Mouse (Mus musculus) midbrain, embryonic 15.5 days (tissue): ENCODE measurements around the gene Utp6. TPM values are rescaled to one million over a fixed set of nuclear protein-coding genes. Genes with fewer than 3 reads are reported as not detected.

Experiments
- ATAC-seq: fragments of 200-750 bp; cut with Nextera tagmentation; replicated peaks from 2 replicates; pipeline ENCODE4 v1.8.0; 2017; ENCODE audit warnings: moderate TSS enrichment
- H3K27ac ChIP-seq: fragments of 300-500 bp; sonication (generic); 2 replicates; pipeline ENCODE4 v1.5.1; 2015; ENCODE audit warnings: mild to moderate bottlenecking, inconsistent platforms
- H3K27me3 ChIP-seq: fragments of 300-500 bp; sonication (generic); replicated peaks from 2 replicates; pipeline ENCODE4 v1.6.1; 2015; ENCODE audit warnings: inconsistent platforms
- H3K36me3 ChIP-seq: fragments of 300-500 bp; sonication (generic); replicated peaks from 2 replicates; pipeline ENCODE4 v1.6.1; 2015; ENCODE audit warnings: inconsistent platforms
- H3K4me1 ChIP-seq: fragments of 300-500 bp; sonication (generic); 2 replicates; pipeline ENCODE4 v1.6.1; 2015; ENCODE audit warnings: inconsistent platforms
- H3K4me2 ChIP-seq: fragments of 300-500 bp; sonication (generic); 2 replicates; pipeline ENCODE4 v1.6.1; 2015; ENCODE audit warnings: inconsistent platforms, mild to moderate bottlenecking, moderate library complexity
- H3K4me3 ChIP-seq: fragments of 300-500 bp; sonication (generic); 2 replicates; pipeline ENCODE4 v1.5.1; 2015; ENCODE audit warnings: mild to moderate bottlenecking, inconsistent platforms
- H3K9ac ChIP-seq: fragments of 300-500 bp; sonication (generic); 2 replicates; pipeline ENCODE4 v1.6.1; 2015; ENCODE audit warnings: mild to moderate bottlenecking, inconsistent platforms
- H3K9me3 ChIP-seq: fragments of 300-500 bp; sonication (generic); 2 replicates; pipeline ENCODE4 v1.6.1; 2016; ENCODE audit warnings: inconsistent platforms
- WGBS: fragments of 180-500 bp; shearing (Covaris S2); methylation state at CpG from one replicate; pipeline ENCODE4 v1.1.7; 2015; ENCODE audit warnings: mixed read lengths; 5-methylcytosine and 5-hydroxymethylcytosine counted together
- polyA plus RNA-seq: library from polyadenylated mRNA; unstranded; fragments of >200 nt; fragmentation: Nextera tagmentation; extraction: Ambion mirVana; gene quantifications from 2 replicates; pipeline ENCODE4 v1.2.1, GENCODE M21; 2015

The Utp6 gene
- polyA plus RNA-seq, 1 experiment from 2014 or later, result 37.0 TPM

GRCm38 (mm10) chr11:79943136-79943535 is 19.1 kb downstream of the Utp6 start:
- Histone ChIP-seq H3K4me3 (no peak overlapping the region), H3K9ac (no peak overlapping the region), H3K27me3 (no peaks in the 10 kb centered on the region), H3K36me3 (peaks cover 44% of the 10 kb centered on the region), H3K27ac (no peak overlapping the region), H3K9me3 (no peaks in the 10 kb centered on the region), H3K4me2 (no peak overlapping the region), H3K4me1 (no peaks in the 10 kb centered on the region)
- no peak for ATAC-seq
- WGBS, result 92% methylated on average over 8 of the region's 8 CpGs

- peaks cover 28% of the 10 kb centered on the region for H3K36me3 ChIP-seq
- ATAC-seq, result no peak
- H3K4me1 ChIP-seq, result no peaks in the 10 kb centered on the region
- no peaks in the 10 kb centered on the region for H3K9me3 ChIP-seq
- H3K9ac ChIP-seq, result no peak overlapping the region
- H3K27ac ChIP-seq, result no peak overlapping the region
- no peaks in the 10 kb centered on the region for H3K27me3 ChIP-seq
- H3K4me2 ChIP-seq, result no peak overlapping the region
- no peak overlapping the region for H3K4me3 ChIP-seq
- WGBS, result 85% methylated on average over 9 of the region's 9 CpGs
These were observed 26.4 kb downstream of the Utp6 start for GRCm38 (mm10) chr11:79935766-79936165.

GRCm38 (mm10) chr11:79922766-79923165 is 39.4 kb downstream of the Utp6 start:
- Histone ChIP-seq H3K36me3 (no peaks in the 10 kb centered on the region), H3K4me2 (no peak overlapping the region), H3K4me1 (no peaks in the 10 kb centered on the region), H3K9me3 (no peaks in the 10 kb centered on the region), H3K27me3 (no peaks in the 10 kb centered on the region), H3K9ac (no peak overlapping the region), H3K4me3 (no peak overlapping the region), H3K27ac (no peak overlapping the region)
- WGBS, result 78% methylated on average over 1 of the region's 1 CpGs
- ATAC-seq, result no peak

GRCm38 (mm10) chr11:79922157-79922556 is 40.0 kb downstream of the Utp6 start:
- ATAC-seq, result no peak
- Histone ChIP-seq H3K27me3 (no peaks in the 10 kb centered on the region), H3K4me1 (no peaks in the 10 kb centered on the region), H3K9ac (no peak overlapping the region), H3K4me3 (no peak overlapping the region), H3K9me3 (no peaks in the 10 kb centered on the region), H3K4me2 (no peak overlapping the region), H3K27ac (no peak overlapping the region), H3K36me3 (no peaks in the 10 kb centered on the region)
- WGBS, result 73% methylated on average over 3 of the region's 3 CpGs

- Histone ChIP-seq H3K4me3 (no peak overlapping the region), H3K36me3 (no peaks in the 10 kb centered on the region), H3K4me1 (no peaks in the 10 kb centered on the region), H3K9ac (no peak overlapping the region), H3K9me3 (no peaks in the 10 kb centered on the region), H3K27ac (no peak overlapping the region), H3K4me2 (no peak overlapping the region), H3K27me3 (no peaks in the 10 kb centered on the region)
- ATAC-seq, result no peak
- 63% methylated on average over 5 of the region's 5 CpGs for WGBS
These were observed 41.6 kb downstream of the Utp6 start for GRCm38 (mm10) chr11:79920505-79921025.

- H3K4me2 ChIP-seq, result no peak overlapping the region
- H3K9me3 ChIP-seq, result no peaks in the 10 kb centered on the region
- no peaks in the 10 kb centered on the region for H3K4me1 ChIP-seq
- H3K4me3 ChIP-seq, result no peak overlapping the region
- WGBS, result 24% methylated on average over 13 of the region's 13 CpGs
- ATAC-seq, result no peak
- H3K9ac ChIP-seq, result no peak overlapping the region
- H3K27ac ChIP-seq, result no peak overlapping the region
- no peaks in the 10 kb centered on the region for H3K36me3 ChIP-seq
- no peaks in the 10 kb centered on the region for H3K27me3 ChIP-seq
These were observed 42.3 kb downstream of the Utp6 start for GRCm38 (mm10) chr11:79919685-79920504.

GRCm38 (mm10) chr11:79915696-79916349 is 46.4 kb downstream of the Utp6 start:
- Histone ChIP-seq H3K36me3 (no peaks in the 10 kb centered on the region), H3K27me3 (no peaks in the 10 kb centered on the region), H3K4me2 (no peak overlapping the region), H3K4me3 (no peak overlapping the region), H3K9me3 (no peaks in the 10 kb centered on the region), H3K27ac (no peak overlapping the region), H3K9ac (no peak overlapping the region), H3K4me1 (no peaks in the 10 kb centered on the region)
- WGBS, result 27% methylated on average over 9 of the region's 9 CpGs
- no peak for ATAC-seq

GRCm38 (mm10) chr11:79908600-79909483 is 53.3 kb downstream of the Utp6 start:
- H3K36me3 ChIP-seq, result no peaks in the 10 kb centered on the region
- no peak overlapping the region for H3K4me2 ChIP-seq
- 72% methylated on average over 14 of the region's 14 CpGs for WGBS
- H3K4me1 ChIP-seq, result no peaks in the 10 kb centered on the region
- no peak for ATAC-seq
- no peak overlapping the region for H3K9ac ChIP-seq
- no peaks in the 10 kb centered on the region for H3K27me3 ChIP-seq
- no peaks in the 10 kb centered on the region for H3K9me3 ChIP-seq
- no peak overlapping the region for H3K4me3 ChIP-seq
- no peak overlapping the region for H3K27ac ChIP-seq

- Histone ChIP-seq H3K9me3 (no peaks in the 10 kb centered on the region), H3K9ac (no peak overlapping the region), H3K27ac (no peak overlapping the region), H3K36me3 (no peaks in the 10 kb centered on the region), H3K4me2 (no peak overlapping the region), H3K4me1 (no peaks in the 10 kb centered on the region), H3K27me3 (no peaks in the 10 kb centered on the region), H3K4me3 (no peak overlapping the region)
- WGBS, result 74% methylated on average over 9 of the region's 9 CpGs
- ATAC-seq, result no peak
These were observed 55.3 kb downstream of the Utp6 start for GRCm38 (mm10) chr11:79906920-79907319.

- Histone ChIP-seq H3K9ac (no peak overlapping the region), H3K9me3 (no peaks in the 10 kb centered on the region), H3K27me3 (no peaks in the 10 kb centered on the region), H3K4me3 (no peak overlapping the region), H3K27ac (no peak overlapping the region), H3K4me2 (no peak overlapping the region), H3K36me3 (no peaks in the 10 kb centered on the region), H3K4me1 (no peaks in the 10 kb centered on the region)
- ATAC-seq, result no peak
- 78% methylated on average over 6 of the region's 6 CpGs for WGBS
These were observed 59.2 kb downstream of the Utp6 start for GRCm38 (mm10) chr11:79902881-79903481.

- no peak for ATAC-seq
- H3K4me3 ChIP-seq, result no peak overlapping the region
- no peak overlapping the region for H3K9ac ChIP-seq
- no peaks in the 10 kb centered on the region for H3K27me3 ChIP-seq
- H3K4me1 ChIP-seq, result no peaks in the 10 kb centered on the region
- no peaks in the 10 kb centered on the region for H3K36me3 ChIP-seq
- 87% methylated on average over 6 of the region's 6 CpGs for WGBS
- no peak overlapping the region for H3K27ac ChIP-seq
- H3K4me2 ChIP-seq, result no peak overlapping the region
- H3K9me3 ChIP-seq, result no peaks in the 10 kb centered on the region
These were observed 61.0 kb downstream of the Utp6 start for GRCm38 (mm10) chr11:79901146-79901545.

- Histone ChIP-seq H3K27ac (no peak overlapping the region), H3K4me2 (no peak overlapping the region), H3K27me3 (no peaks in the 10 kb centered on the region), H3K9me3 (no peaks in the 10 kb centered on the region), H3K4me1 (no peaks in the 10 kb centered on the region), H3K36me3 (no peaks in the 10 kb centered on the region), H3K4me3 (no peak overlapping the region), H3K9ac (no peak overlapping the region)
- 96% methylated on average over 6 of the region's 6 CpGs for WGBS
- no peak for ATAC-seq
These were observed 69.9 kb downstream of the Utp6 start for GRCm38 (mm10) chr11:79892259-79892658.
